Mouse (Mus musculus) neutrophil, adult 59 days (primary cell): Measurements from ENCODE around the gene Gm20390. TPM values are rescaled to one million over a fixed set of nuclear protein-coding genes. Genes with fewer than 3 reads are reported as not detected.

Experiments
- total RNA-seq, 2 experiments: library from RNA; stranded (reverse); gene quantifications; 1 replicate in 1 of 2; 2 replicates in 1 of 2; pipeline ENCODE4 v1.2.4; 2023

Gene Gm20390
- total RNA-seq, result 10 to 100 TPM; 24.7 to 24.8 TPM

GRCm38 (mm10) chr11:93968005-93968847 is at the start of gene Gm20390, which contains the start of gene Nme1:
Gm20390 (minus strand) TSS chr11:93968293.
Nme1 (minus strand) TSS chr11:93968521.

GRCm38 (mm10) chr11:93995720-93996305 is 27.7 kb upstream of the Gm20390 start, which contains the start of gene Spag9:
Spag9 (plus strand) TSS chr11:93996091.

GRCm38 (mm10) chr11:93956159-93956558 is 11.9 kb downstream of the Gm20390 start, which contains the start of gene Nme2:
Nme2 (minus strand) TSS chr11:93956259.

Other genes with a start within 250 kb of the Gm20390 start
- 10 to 100 TPM; 20.5 to 23.4 TPM for gene Utp18, start 82.5 kb downstream of the Gm20390 start, total RNA-seq
- 10 to 100 TPM; 39.7 to 46.4 TPM for gene Mbtd1, start 82.4 kb downstream of the Gm20390 start, total RNA-seq
- gene Nme2, start 12.0 kb downstream of the Gm20390 start, total RNA-seq, result 10 to 100 TPM; 61.6 to 91.1 TPM
- 10 to 100 TPM; 12.7 to 18.9 TPM for gene Nme1, start 228 bp upstream of the Gm20390 start, total RNA-seq
- gene Spag9, start 27.8 kb upstream of the Gm20390 start, total RNA-seq, result 100 to 1,000 TPM in 1 of 2 experiments, 10 to 100 TPM in 1; 94.4 to 115 TPM
- gene Tob1, start 243.2 kb upstream of the Gm20390 start, total RNA-seq, result 10 to 100 TPM; 54.7 to 66.7 TPM